Mouse (Mus musculus) CD4-positive, CD25-positive, alpha-beta regulatory T cell, adult 2 months (primary cell): ENCODE measurements at regions not wholly inside any gene's neighbourhood (a gene's known extent, or its start where the extent isn't known, plus 50 kb on each side); places are given as distances from the start of the nearest gene placed in this dataset.
"Not testable (repeated sequence)": the region's sequence is repeated elsewhere in the genome, so short reads cannot be mapped to it uniquely, and the experiment has no call there.

Experiments used
- DNase-seq: peaks from one replicate; pipeline ENCODE4 v3.0.0-alpha.2; 2012; ENCODE audit warnings: low read depth, low spot score

- no peak for DNase-seq
Observed at GRCm38 (mm10) chr4:3049972-3050846, 116.9 kb upstream of the Vmn1r2 start.

- no peak for DNase-seq
Observed at GRCm38 (mm10) chr4:3050847-3051135, 116.3 kb upstream of the Vmn1r2 start.

- DNase-seq = no peak
Observed at GRCm38 (mm10) chr4:3051212-3051611, 115.9 kb upstream of the Vmn1r2 start.

GRCm38 (mm10) chr4:3052314-3053059 lies 114.6 kb upstream of the Vmn1r2 start:
- peak; percentile 45 for DNase-seq

GRCm38 (mm10) chr4:3053060-3053406 lies 114.1 kb upstream of the Vmn1r2 start:
- no peak for DNase-seq

GRCm38 (mm10) chr4:3053496-3054216 lies 113.5 kb upstream of the Vmn1r2 start:
- no peak for DNase-seq

GRCm38 (mm10) chr4:3054886-3055285 lies 112.2 kb upstream of the Vmn1r2 start:
- no peak for DNase-seq

GRCm38 (mm10) chr4:3055396-3055795 lies 111.7 kb upstream of the Vmn1r2 start:
- DNase-seq = no peak

- no peak for DNase-seq
Observed at GRCm38 (mm10) chr4:3059511-3060054, 107.5 kb upstream of the Vmn1r2 start.

- DNase-seq = no peak
Observed at GRCm38 (mm10) chr4:3062027-3062605, 105.0 kb upstream of the Vmn1r2 start.

- no peak for DNase-seq
Observed at GRCm38 (mm10) chr4:3063966-3064365, 103.2 kb upstream of the Vmn1r2 start.

- no peak for DNase-seq
Observed at GRCm38 (mm10) chr4:3064571-3064970, 102.5 kb upstream of the Vmn1r2 start.

- DNase-seq = not testable (repeated sequence)
Observed at GRCm38 (mm10) chr4:3065335-3065734, 101.8 kb upstream of the Vmn1r2 start.

GRCm38 (mm10) chr4:3066051-3066736 lies 100.9 kb upstream of the Vmn1r2 start:
- DNase-seq = no peak

GRCm38 (mm10) chr4:3067265-3067664 lies 99.9 kb upstream of the Vmn1r2 start:
- DNase-seq = no peak

GRCm38 (mm10) chr4:3067666-3068065 lies 99.5 kb upstream of the Vmn1r2 start:
- DNase-seq = no peak

GRCm38 (mm10) chr4:3068306-3069223 lies 98.6 kb upstream of the Vmn1r2 start:
- no peak for DNase-seq

- no peak for DNase-seq
Observed at GRCm38 (mm10) chr4:3069341-3069740, 97.8 kb upstream of the Vmn1r2 start.

GRCm38 (mm10) chr4:3071326-3071725 lies 95.8 kb upstream of the Vmn1r2 start:
- not testable (repeated sequence) for DNase-seq

GRCm38 (mm10) chr4:3079901-3080300 lies 87.2 kb upstream of the Vmn1r2 start:
- DNase-seq = peak; percentile 8
